Mouse (Mus musculus): ENCODE measurements at regions not wholly inside any gene's neighbourhood (a gene's known extent, or its start where the extent isn't known, plus 50 kb on each side); places are given as distances from the start of the nearest gene placed in this dataset.

DNA sequence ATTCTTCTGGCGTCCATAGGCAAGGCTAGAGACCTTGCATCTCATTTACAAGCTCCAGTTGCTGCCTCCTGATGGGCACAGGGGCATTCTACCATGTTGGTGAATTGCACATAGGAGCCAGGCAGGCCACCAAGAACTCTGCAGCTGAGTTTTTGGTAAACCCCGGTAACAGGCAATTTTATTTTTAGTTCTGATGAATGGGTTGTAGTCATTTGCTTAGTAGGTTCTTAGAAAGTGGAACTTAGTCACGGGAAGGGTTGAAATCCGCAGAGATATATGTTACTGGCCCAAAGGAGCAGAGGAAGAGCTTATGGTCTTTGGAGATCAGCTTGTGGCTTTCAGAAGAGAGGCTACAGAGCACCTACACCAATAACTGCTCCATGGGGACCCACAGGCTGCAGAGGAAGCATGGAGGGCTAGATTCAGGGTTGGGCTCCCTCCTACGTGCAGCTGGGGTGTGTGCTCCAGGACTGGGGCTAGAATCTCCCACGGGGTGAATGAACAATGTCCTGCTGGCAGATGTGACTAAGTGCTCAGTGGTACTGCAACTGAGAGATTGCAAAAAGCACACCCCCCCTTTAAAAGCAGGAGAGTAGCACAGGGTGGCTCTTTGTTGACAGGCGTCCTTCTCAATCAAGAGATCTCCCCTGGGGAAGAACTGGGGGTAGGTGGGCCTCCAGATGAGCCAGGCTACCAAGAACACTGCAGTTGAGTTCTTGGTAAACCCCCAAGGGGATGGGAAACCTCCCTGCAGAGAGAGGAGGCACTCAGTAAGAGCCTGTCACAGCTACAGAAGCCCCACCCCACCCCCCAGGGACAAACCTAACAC lies 65.6 kb upstream of the Med13l start:
- no peak for DNase-seq (ENCODE audit: low read depth)

DNA sequence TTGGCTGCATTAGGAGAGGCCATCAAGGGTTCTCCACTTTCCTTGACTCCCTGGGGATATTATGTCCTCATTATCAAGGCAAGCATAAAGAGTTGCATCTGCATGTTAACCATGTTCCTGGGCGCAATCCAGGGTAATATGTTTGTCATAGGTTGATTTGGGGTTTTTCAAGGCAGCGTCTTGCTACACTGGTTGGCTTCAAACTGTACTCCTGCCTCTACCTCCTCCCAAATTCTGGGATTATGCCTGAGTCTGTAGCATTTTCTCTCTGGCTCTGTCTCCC lies 65.1 kb upstream of the Med13l start:
- DNase-seq (ENCODE audit: low read depth), result peak; percentile 63

DNA sequence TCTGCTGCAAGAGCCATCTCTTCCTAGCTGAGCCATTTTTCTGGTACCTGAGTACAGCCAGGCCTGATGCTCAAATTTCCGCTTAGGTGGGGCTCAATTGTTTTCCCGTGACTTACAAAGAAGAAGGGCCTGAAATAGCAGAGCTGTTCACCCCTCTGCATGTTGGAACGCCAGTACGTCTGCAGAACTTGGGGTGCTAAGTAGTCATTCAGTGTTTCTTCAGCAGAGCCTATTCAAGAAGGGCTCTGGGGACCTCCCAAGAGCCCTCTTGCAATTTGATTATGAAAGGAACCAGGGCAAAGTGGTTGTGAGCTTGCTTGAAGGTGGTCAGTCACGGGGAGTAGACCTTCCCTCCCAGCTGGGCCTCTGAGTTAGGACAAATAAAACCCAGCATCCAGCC lies 58.9 kb upstream of the Med13l start:
- no peak for DNase-seq (ENCODE audit: low read depth)

GRCm38 (mm10) chr5:118502991-118503390 lies 57.5 kb upstream of the Med13l start:
- DNase-seq (ENCODE audit: low read depth), result peak; percentile 66

- DNase-seq (ENCODE audit: low read depth), result no peak
Measured at GRCm38 (mm10) chr5:118504170-118504569, 56.3 kb upstream of the Med13l start.

- DNase-seq (ENCODE audit: low read depth), result peak; percentile 56
Measured at GRCm38 (mm10) chr5:118504926-118505325, 55.6 kb upstream of the Med13l start.

DNA sequence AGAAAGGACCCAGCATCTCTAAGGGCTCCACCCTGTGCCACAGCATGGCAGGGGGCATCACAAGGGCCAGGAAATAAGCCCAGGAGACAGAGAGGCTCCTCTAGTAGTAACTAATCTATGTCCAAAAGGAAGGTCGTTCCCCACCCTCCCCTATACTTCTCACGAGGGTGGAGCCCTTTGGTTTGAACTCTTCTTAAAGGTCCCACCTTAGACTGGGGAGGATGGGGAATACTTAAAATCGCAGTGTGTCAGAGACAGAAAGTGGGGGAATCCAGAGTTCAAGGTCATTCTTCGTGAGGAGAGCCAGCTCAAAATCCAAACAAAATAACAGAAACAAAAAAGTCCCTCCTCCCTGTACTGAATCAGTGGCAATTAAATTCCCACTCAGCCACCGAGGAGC lies 50.6 kb upstream of the Med13l start:
- no peak for DNase-seq (ENCODE audit: low read depth)
